In the genomic region with DNA sequence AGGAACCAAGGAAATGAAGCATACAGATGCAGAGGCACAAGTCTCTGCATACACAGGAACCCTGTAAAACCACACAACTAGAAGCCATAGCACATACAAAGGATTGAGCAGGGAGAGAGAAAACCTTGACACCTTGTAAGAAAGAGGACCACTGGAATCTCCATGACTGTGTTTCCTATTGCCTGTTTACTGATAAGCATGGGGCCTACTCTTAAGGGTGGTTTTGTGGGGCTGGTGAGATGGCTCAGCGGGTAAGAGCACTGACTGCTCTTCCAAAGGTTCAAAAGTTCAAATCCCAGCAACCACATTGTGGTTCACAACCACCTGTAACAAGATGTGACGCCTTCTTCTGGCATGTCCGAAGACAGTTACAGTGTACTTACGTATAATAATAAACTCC, we compare ENCODE assay signal across 27 mouse cellular contexts. TPM values are rescaled to one million over a fixed set of nuclear protein-coding genes. Genes with fewer than 3 reads are reported as not detected.
DNase-seq lines count a peak whose midpoint lies in the region; ATAC-seq and TF ChIP-seq lines count a peak whose summit lies in the region.
"Had no signal": no experiment of that assay in that cellular context is flagged by ENCODE, and none has a peak within 500 bp of the region (broad histone marks: within the 10 kb centered on the region; RNA-seq: fewer than 3 reads in every experiment).

No protein-coding gene starts in this region.

- H3K4me1 ChIP-seq in MEL (ENCODE audit: control insufficient read depth in 1 of 2, insufficient read depth in 2 of 2, low read length in 2 of 2) = no peaks in the 10 kb centered on the region
- no peaks in the 10 kb centered on the region for H3K4me1 ChIP-seq in forebrain, embryonic 11.5 days (replicated peaks; ENCODE audit: control insufficient read depth, insufficient read depth, low read length)
- H3K4me1 ChIP-seq: forebrain, embryonic 10.5 days; heart, embryonic 12.5 days; heart, embryonic 15.5 days had no signal

- H3K4me3 ChIP-seq in layer of hippocampus, adult 2 months = no peak overlapping the region
- no peak overlapping the region for H3K4me3 ChIP-seq in MEL (ENCODE audit: control insufficient read depth in 1 of 2, insufficient read depth in 1 of 2, low read depth in 2 of 2, low read length in 2 of 2)
- no peak overlapping the region for H3K4me3 ChIP-seq in forebrain, embryonic 11.5 days (ENCODE audit: low read depth, low read length)
- H3K4me3 ChIP-seq: forebrain, embryonic 10.5 days; gastrocnemius, adult 2 months; heart, embryonic 12.5 days; heart, embryonic 15.5 days had no signal

- ATAC-seq in forebrain, embryonic 11.5 days (replicated peaks; ENCODE audit: low FRiP score) = no peak
- ATAC-seq: CD4-positive, CD25-positive, alpha-beta regulatory T cell, adult 4 months; forebrain, embryonic 14.5 days; forebrain, postnatal 0 days; hindbrain, postnatal 0 days; inflammation-experienced regulatory T-cells, adult 6 months; intestine, embryonic 16.5 days; Patski had no signal

- no peaks in the 10 kb centered on the region for H3K9me3 ChIP-seq in MEL (replicated peaks; ENCODE audit: insufficient read depth, low read length)
- no peaks in the 10 kb centered on the region for H3K9me3 ChIP-seq in forebrain, embryonic 11.5 days (ENCODE audit: control insufficient read depth, low read length)
- H3K9me3 ChIP-seq: forebrain, embryonic 10.5 days; heart, embryonic 12.5 days; heart, embryonic 15.5 days had no signal

- H3K9ac ChIP-seq in MEL (ENCODE audit: control insufficient read depth, low read depth, low read length, poor library complexity, severe bottlenecking) = no peak overlapping the region
- no peak overlapping the region for H3K9ac ChIP-seq in forebrain, embryonic 11.5 days (ENCODE audit: low read length)
- H3K9ac ChIP-seq: forebrain, postnatal 0 days; heart, embryonic 12.5 days; heart, embryonic 15.5 days; hindbrain, embryonic 14.5 days had no signal

- no peak for TF ChIP-seq CTCF in layer of hippocampus, adult 2 months (conservative IDR thresholded peaks at IDR 0.05)
- no peak for TF ChIP-seq CTCF in MEL (IDR thresholded peaks at IDR 0.05 in 2 of 3, conservative IDR thresholded peaks at IDR 0.05 in 1 of 3; ENCODE audit: control insufficient read depth in 1 of 3, insufficient read depth in 1 of 3, low read depth in 2 of 3, low read length in 3 of 3, poor library complexity in 1 of 3, severe bottlenecking in 1 of 3)

- no peak for TF ChIP-seq RAD21 in MEL (IDR thresholded peaks at IDR 0.05; ENCODE audit: low read depth, low read length)

- peaks cover 2 to 8% of the 10 kb centered on the region in 2 experiments; a peak in 2 of 4 replicates for H3K36me3 ChIP-seq in MEL (ENCODE audit: control insufficient read depth in 1 of 2, insufficient read depth in 2 of 2, low read length in 2 of 2)
- H3K36me3 ChIP-seq in forebrain, embryonic 11.5 days (ENCODE audit: control insufficient read depth, insufficient read depth, low read length) = peaks cover 5% of the 10 kb centered on the region; the same call in 1 of the 2 replicates

- no peak for TF ChIP-seq POLR2A in MEL (IDR thresholded peaks at IDR 0.05; ENCODE audit: control insufficient read depth in 1 of 2, insufficient read depth in 1 of 2, low read depth in 1 of 2, low read length in 2 of 2, poor library complexity in 1 of 2)

- H3K4me2 ChIP-seq in forebrain, embryonic 11.5 days (ENCODE audit: low read depth, low read length, severe bottlenecking) = no peak overlapping the region
- H3K4me2 ChIP-seq: heart, embryonic 12.5 days; heart, embryonic 15.5 days; hindbrain, embryonic 14.5 days had no signal

- H3K27ac ChIP-seq in layer of hippocampus, adult 2 months = 0 out of 2 replicates have a peak overlapping the region, but pooled peaks have one; percentile 2
- H3K27ac ChIP-seq in MEL (ENCODE audit: control insufficient read depth, low read depth, low read length) = no peak overlapping the region
- H3K27ac ChIP-seq in forebrain, embryonic 11.5 days (ENCODE audit: low read depth, low read length) = no peak overlapping the region
- H3K27ac ChIP-seq: forebrain, embryonic 10.5 days; gastrocnemius, adult 2 months; heart, embryonic 15.5 days; hindbrain, embryonic 14.5 days; hindbrain, postnatal 0 days had no signal

- TF ChIP-seq EP300 in MEL (IDR thresholded peaks at IDR 0.05; ENCODE audit: low read depth in 1 of 2, low read length in 2 of 2) = no peak

- H3K79me2 ChIP-seq in MEL (ENCODE audit: control insufficient read depth, insufficient read depth, low read length, poor library complexity) = no peaks in the 10 kb centered on the region

- no peaks in the 10 kb centered on the region for H3K27me3 ChIP-seq in MEL (ENCODE audit: control insufficient read depth in 1 of 2, insufficient read depth in 2 of 2, low read length in 2 of 2)
- H3K27me3 ChIP-seq in forebrain, embryonic 11.5 days (ENCODE audit: control insufficient read depth, insufficient read depth, low read length) = no peaks in the 10 kb centered on the region
- H3K27me3 ChIP-seq: heart, embryonic 12.5 days; heart, embryonic 15.5 days; Patski had no signal

- DNase-seq in layer of hippocampus, adult 2 months (ENCODE audit: low spot score in 2 of 2) = no peak
- DNase-seq in layer of hippocampus, adult 18-20 months (ENCODE audit: low spot score in 2 of 2) = no peak
- DNase-seq in 3T3-L1 (ENCODE audit: low read depth, low spot score) = peak; percentile 5
- DNase-seq in MEL (ENCODE audit: low read depth, low spot score) = peak; percentile 33
- no peak for DNase-seq in kidney, postnatal 14 days
- DNase-seq in forebrain, embryonic 11.5 days (ENCODE audit: low spot score) = no peak
- DNase-seq: adrenal gland, postnatal 10 days; adrenal gland, postnatal 36 days; cerebellum, adult 11-12 months; cerebellum, adult 9-10 months; cerebellum, postnatal 14 days; forebrain, postnatal 0 days; gastrocnemius, adult 2 months; gastrocnemius, postnatal 14 days; heart, adult 18-20 months; heart, postnatal 10 days; heart, postnatal 4 days had no signal

- WGBS in forebrain, embryonic 11.5 days = 95% methylated on average over 4 of the region's 4 CpGs

TF ChIP-seq in MEL, 35 proteins besides CTCF, POLR2A, EP300 and RAD21:
- TF ChIP-seq BHLHE40 (IDR thresholded peaks at IDR 0.05; ENCODE audit: borderline replicate concordance, low read depth, low read length) = no peak
- TF ChIP-seq TBP (IDR thresholded peaks at IDR 0.05; ENCODE audit: low read depth, low read length) = peak; percentile 96
- no peak for TF ChIP-seq POLR2AphosphoS2 (IDR thresholded peaks at IDR 0.05; ENCODE audit: low read length)
- TF ChIP-seq MYC (IDR thresholded peaks at IDR 0.05; ENCODE audit: low read depth, low read length) = no peak
- no peak for TF ChIP-seq KAT2A (conservative IDR thresholded peaks at IDR 0.05; ENCODE audit: low read depth, low read length)

RNA-seq across cellular contexts. Expression of gene Nipa2, which starts 35.0 kb away (rescaled TPM):
- total RNA-seq in layer of hippocampus, adult 2 months (2021) = 10 to 100 TPM; 44.3 to 49.9 TPM
- 10 to 100 TPM; 41.7 to 44.4 TPM for total RNA-seq in layer of hippocampus, adult 18-20 months (2021)
- 25.7 and 28.6 TPM in 2 replicates for total RNA-seq in MEL (2012; rRNA removed)
- 10 to 100 TPM in 1 of 2 experiments, not detected in 1; 26.3 TPM for polyA plus RNA-seq in MEL (2012; ENCODE audit: insufficient read depth in 1 of 2, insufficient read length in 2 of 2, low read depth in 1 of 2, low replicate concordance in 2 of 2, missing spikeins in 1 of 2)
- 49.9 and 51.5 TPM in 2 replicates for polyA plus RNA-seq in forebrain, embryonic 11.5 days (2014; fragmentation: Nextera tagmentation; extraction: Ambion mirVana)

Comparison
In these comparisons a context has a peak if more than half of its experiments do, and no peak if none do; other contexts are left out.
1. DNase-seq: peak in 3T3-L1 (single experiment) and MEL (single experiment); none in layer of hippocampus, adult 2 months (0 of 2), layer of hippocampus, adult 18-20 months (0 of 2), kidney, postnatal 14 days (single experiment) and forebrain, embryonic 11.5 days (single experiment).